Mouse (Mus musculus) hematopoietic stem cell, adult 5-6 weeks (primary cell): ENCODE results near the gene Pdia2. TPM values are rescaled to one million over a fixed set of nuclear protein-coding genes. Genes with fewer than 3 reads are reported as not detected.

ENCODE experiments used
- ATAC-seq, 2 experiments: fragments of 125-278 bp in 1 of 2; replicated peaks in 1 of 2; 2 replicates each; pipeline ENCODE4 v1.8.0; 2016 to 2017; ENCODE audit warnings: inconsistent platforms in 2 of 2, mild to moderate bottlenecking in 2 of 2, moderate number of reproducible peaks in 2 of 2, low read depth in 1 of 2, moderate TSS enrichment in 1 of 2; ENCODE audit not compliant: low FRiP score in 2 of 2, poor library complexity in 2 of 2, severe bottlenecking in 2 of 2, insufficient read depth in 1 of 2, low TSS enrichment in 1 of 2
- total RNA-seq: library from RNA; stranded (forward); fragments of 172-1452, 232-1000 nt; gene quantifications from 2 replicates; pipeline ENCODE4 v1.2.3, GENCODE M21; 2017

Pdia2 gene
- total RNA-seq: 0.13 and 0.15 TPM in 2 replicates

GRCm38 (mm10) chr17:26198892-26199291 is at the start of gene Pdia2:
Pdia2 (minus strand) TSS chr17:26199087.
- no peak for ATAC-seq

GRCm38 (mm10) chr17:26244101-26244841 is 45.4 kb upstream of the Pdia2 start, which contains the start of gene Fam234a:
Fam234a (minus strand) TSS chr17:26244242.
- ATAC-seq: peak; percentile 92 to 96

GRCm38 (mm10) chr17:26243471-26244100 is 44.7 kb upstream of the Pdia2 start:
- peak; percentile 61 to 76 for ATAC-seq

GRCm38 (mm10) chr17:26240990-26241389 is 42.1 kb upstream of the Pdia2 start:
- ATAC-seq: no peak

GRCm38 (mm10) chr17:26240120-26240790 is 41.4 kb upstream of the Pdia2 start:
- ATAC-seq: no peak

- ATAC-seq: no peak
These were observed 40.7 kb upstream of the Pdia2 start for GRCm38 (mm10) chr17:26239551-26239950.

- no peak; a peak in 1 of 4 replicates for ATAC-seq
These were observed 38.8 kb upstream of the Pdia2 start for GRCm38 (mm10) chr17:26237667-26238066.

GRCm38 (mm10) chr17:26235077-26235815 is 36.4 kb upstream of the Pdia2 start:
- peak; percentile 48 to 65; a peak in 2 of 4 replicates for ATAC-seq

GRCm38 (mm10) chr17:26234386-26234785 is 35.5 kb upstream of the Pdia2 start:
- no peak for ATAC-seq

GRCm38 (mm10) chr17:26232863-26233262 is 34.0 kb upstream of the Pdia2 start:
- ATAC-seq: no peak

GRCm38 (mm10) chr17:26231156-26231555 is 32.3 kb upstream of the Pdia2 start:
- no peak for ATAC-seq

- ATAC-seq: no peak
These were observed 30.9 kb upstream of the Pdia2 start for GRCm38 (mm10) chr17:26229776-26230175.

- no peak for ATAC-seq
These were observed 26.3 kb upstream of the Pdia2 start for GRCm38 (mm10) chr17:26225150-26225549.

- ATAC-seq: no peak
These were observed 22.6 kb upstream of the Pdia2 start for GRCm38 (mm10) chr17:26221508-26221907.

GRCm38 (mm10) chr17:26212681-26213080 is 13.8 kb upstream of the Pdia2 start:
- no peak for ATAC-seq

GRCm38 (mm10) chr17:26212241-26212640 is 13.4 kb upstream of the Pdia2 start:
- no peak for ATAC-seq

- ATAC-seq: no peak
These were observed 8.8 kb upstream of the Pdia2 start, which contains the start of gene Arhgdig for GRCm38 (mm10) chr17:26207686-26208085. Arhgdig (minus strand) TSS chr17:26207786.
